Mouse (Mus musculus) forebrain, embryonic 10.5 days (tissue): Measurements from ENCODE around the gene Fignl1. TPM values are rescaled to one million over a fixed set of nuclear protein-coding genes. Genes with fewer than 3 reads are reported as not detected.

Experiments used
- DNase-seq: peaks from one replicate; pipeline ENCODE4 v3.0.0-alpha.2; 2017; ENCODE audit warnings: low spot score; ENCODE audit errors: extremely low spot score
- H3K27ac ChIP-seq: fragments of 300-500 bp; sonication (generic); 2 replicates; pipeline ENCODE4 v1.5.1; 2016; ENCODE audit warnings: mild to moderate bottlenecking
- H3K27me3 ChIP-seq: fragments of 300-500 bp; sonication (generic); 2 replicates; pipeline ENCODE4 v1.6.1; 2016; ENCODE audit warnings: mild to moderate bottlenecking; ENCODE audit not compliant: poor library complexity, severe bottlenecking
- H3K36me3 ChIP-seq: fragments of 300-500 bp; sonication (generic); replicated peaks from 2 replicates; pipeline ENCODE4 v1.6.1; 2016; ENCODE audit warnings: mild to moderate bottlenecking, moderate library complexity
- H3K4me1 ChIP-seq: fragments of 300-500 bp; sonication (generic); 2 replicates; pipeline ENCODE4 v1.6.1; 2016
- H3K4me3 ChIP-seq: fragments of 300-500 bp; sonication (generic); 2 replicates; pipeline ENCODE4 v1.5.1; 2016; ENCODE audit warnings: mild to moderate bottlenecking, moderate library complexity
- H3K9me3 ChIP-seq: fragments of 300-500 bp; sonication (generic); 2 replicates; pipeline ENCODE4 v1.6.1; 2016; ENCODE audit warnings: mild to moderate bottlenecking, moderate library complexity
- WGBS: fragments of 180-500 bp; shearing (Covaris S2); methylation state at CpG from one replicate; pipeline ENCODE4 v1.1.7; 2016; 5-methylcytosine and 5-hydroxymethylcytosine counted together
- polyA plus RNA-seq: library from polyadenylated mRNA; unstranded; fragments of >200 nt; fragmentation: Nextera tagmentation; extraction: Ambion mirVana; gene quantifications from 2 replicates; pipeline ENCODE4 v1.2.1, GENCODE M21; 2016

Gene Fignl1
- polyA plus RNA-seq, result 101 and 114 TPM in 2 replicates

GRCm38 (mm10) chr11:11808820-11809403 is at the start of gene Fignl1:
Gene Fignl1 (minus strand): TSS chr11:11808962.
- Histone ChIP-seq H3K4me1 (peaks cover 52% of the 10 kb centered on the region), H3K4me3 (peak within 1 kb of the TSS; percentile 74), H3K9me3 (no peaks in the 10 kb centered on the region), H3K27me3 (no peaks in the 10 kb centered on the region), H3K36me3 (peaks cover 31% of the 10 kb centered on the region), H3K27ac (peak within 1 kb of the TSS; percentile 100)
- WGBS, result under 1% methylated on average over 53 of the region's 53 CpGs
- DNase-seq, result peak; percentile 97

DNA sequence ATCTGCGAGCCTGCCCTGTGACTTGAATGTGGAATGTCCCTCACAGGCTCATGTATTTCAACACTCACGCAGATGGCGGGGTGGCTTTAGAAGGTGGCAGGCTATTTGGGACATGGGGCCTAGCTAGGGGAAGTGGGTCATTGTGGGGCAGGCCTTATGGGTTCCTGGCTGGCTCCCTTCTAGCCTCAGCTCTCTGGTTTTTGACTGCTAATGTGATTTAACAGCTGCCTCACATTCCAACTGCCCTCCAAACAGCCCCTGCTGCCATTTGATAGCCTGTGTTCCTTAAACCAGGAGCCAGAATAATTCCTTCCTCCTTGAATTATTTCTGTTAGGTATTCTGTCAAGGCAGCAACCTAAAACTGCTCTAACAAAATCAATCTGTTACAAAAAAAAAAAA is 48.2 kb upstream of the Fignl1 start:
- Histone ChIP-seq H3K27me3 (0 out of 2 replicates have a peak, but pooled peaks cover under 1% of the 10 kb centered on the region), H3K36me3 (no peaks in the 10 kb centered on the region; the same call in 1 of the 2 replicates), H3K9me3 (peaks cover 7% of the 10 kb centered on the region), H3K27ac (0 out of 2 replicates have a peak overlapping the region, but pooled peaks have one; percentile 31), H3K4me3 (no peak overlapping the region), H3K4me1 (peaks cover 32% of the 10 kb centered on the region)
- no peak for DNase-seq
- 96% methylated on average over 3 of the region's 3 CpGs for WGBS

GRCm38 (mm10) chr11:11855685-11856131 is 46.9 kb upstream of the Fignl1 start:
- H3K36me3 ChIP-seq, result no peaks in the 10 kb centered on the region; the same call in 1 of the 2 replicates
- 43% methylated on average over 11 of the region's 11 CpGs for WGBS
- 0 out of 2 replicates have a peak, but pooled peaks cover 3% of the 10 kb centered on the region for H3K27me3 ChIP-seq
- peaks cover 38% of the 10 kb centered on the region for H3K4me1 ChIP-seq
- H3K4me3 ChIP-seq, result no peak overlapping the region
- no peak for DNase-seq
- peaks cover 7% of the 10 kb centered on the region for H3K9me3 ChIP-seq
- peak overlapping the region; percentile 82 for H3K27ac ChIP-seq

GRCm38 (mm10) chr11:11855061-11855672 is 46.4 kb upstream of the Fignl1 start:
- Histone ChIP-seq H3K36me3 (no peaks in the 10 kb centered on the region; the same call in 1 of the 2 replicates), H3K4me1 (peaks cover 44% of the 10 kb centered on the region), H3K27ac (peak overlapping the region; percentile 82), H3K27me3 (0 out of 2 replicates have a peak, but pooled peaks cover 3% of the 10 kb centered on the region), H3K9me3 (peaks cover 7% of the 10 kb centered on the region), H3K4me3 (no peak overlapping the region)
- 41% methylated on average over 6 of the region's 6 CpGs for WGBS
- no peak for DNase-seq

DNA sequence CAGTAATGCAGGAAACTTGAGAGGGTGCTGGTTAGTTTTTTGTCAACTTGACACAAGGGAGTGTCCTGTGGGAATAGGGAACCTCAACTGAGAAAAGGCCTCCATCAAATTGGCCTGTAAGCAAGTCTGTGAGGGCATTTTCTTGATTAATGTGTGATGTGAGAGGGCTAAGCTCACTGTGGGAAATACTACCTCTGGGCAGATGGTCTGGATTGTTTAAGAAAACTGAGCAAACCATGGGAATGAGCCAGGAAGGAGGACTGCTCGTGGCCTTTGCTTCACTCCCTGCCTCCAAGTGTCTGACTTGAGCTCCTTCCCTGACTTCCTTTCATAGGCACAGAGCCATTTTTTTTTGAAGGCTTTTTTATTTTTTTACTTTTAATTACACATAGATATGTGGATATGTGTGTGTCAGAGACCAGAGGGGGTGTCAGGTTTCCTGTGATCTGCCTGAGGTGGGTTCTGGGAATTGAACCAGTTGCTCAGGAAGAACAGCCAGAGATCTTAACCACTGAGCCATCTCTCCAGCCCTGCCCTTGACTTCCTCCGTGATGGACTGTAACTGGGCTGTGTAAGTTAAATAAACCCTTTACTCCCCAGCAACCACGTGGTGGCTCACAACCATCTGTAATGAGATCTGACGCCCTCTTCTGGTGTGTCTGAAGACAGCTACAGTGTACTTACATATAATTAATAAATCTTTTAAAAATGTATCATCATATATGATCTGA is 45.1 kb upstream of the Fignl1 start:
- H3K4me3 ChIP-seq, result no peak overlapping the region
- DNase-seq, result no peak
- H3K9me3 ChIP-seq, result peaks cover 7% of the 10 kb centered on the region
- 68% methylated on average over 4 of the region's 4 CpGs for WGBS
- H3K4me1 ChIP-seq, result peaks cover 48% of the 10 kb centered on the region
- no peaks in the 10 kb centered on the region; the same call in 1 of the 2 replicates for H3K36me3 ChIP-seq
- peak overlapping the region; percentile 82 for H3K27ac ChIP-seq
- 0 out of 2 replicates have a peak, but pooled peaks cover 3% of the 10 kb centered on the region for H3K27me3 ChIP-seq

- Histone ChIP-seq H3K27ac (no peak overlapping the region), H3K4me1 (peaks cover 48% of the 10 kb centered on the region), H3K4me3 (no peak overlapping the region), H3K27me3 (0 out of 2 replicates have a peak, but pooled peaks cover 3% of the 10 kb centered on the region), H3K9me3 (peaks cover 5% of the 10 kb centered on the region), H3K36me3 (no peaks in the 10 kb centered on the region; the same call in 1 of the 2 replicates)
- DNase-seq, result no peak
- WGBS, result 77% methylated on average over 6 of the region's 6 CpGs
Observed at GRCm38 (mm10) chr11:11851957-11852505, 43.3 kb upstream of the Fignl1 start.

DNA sequence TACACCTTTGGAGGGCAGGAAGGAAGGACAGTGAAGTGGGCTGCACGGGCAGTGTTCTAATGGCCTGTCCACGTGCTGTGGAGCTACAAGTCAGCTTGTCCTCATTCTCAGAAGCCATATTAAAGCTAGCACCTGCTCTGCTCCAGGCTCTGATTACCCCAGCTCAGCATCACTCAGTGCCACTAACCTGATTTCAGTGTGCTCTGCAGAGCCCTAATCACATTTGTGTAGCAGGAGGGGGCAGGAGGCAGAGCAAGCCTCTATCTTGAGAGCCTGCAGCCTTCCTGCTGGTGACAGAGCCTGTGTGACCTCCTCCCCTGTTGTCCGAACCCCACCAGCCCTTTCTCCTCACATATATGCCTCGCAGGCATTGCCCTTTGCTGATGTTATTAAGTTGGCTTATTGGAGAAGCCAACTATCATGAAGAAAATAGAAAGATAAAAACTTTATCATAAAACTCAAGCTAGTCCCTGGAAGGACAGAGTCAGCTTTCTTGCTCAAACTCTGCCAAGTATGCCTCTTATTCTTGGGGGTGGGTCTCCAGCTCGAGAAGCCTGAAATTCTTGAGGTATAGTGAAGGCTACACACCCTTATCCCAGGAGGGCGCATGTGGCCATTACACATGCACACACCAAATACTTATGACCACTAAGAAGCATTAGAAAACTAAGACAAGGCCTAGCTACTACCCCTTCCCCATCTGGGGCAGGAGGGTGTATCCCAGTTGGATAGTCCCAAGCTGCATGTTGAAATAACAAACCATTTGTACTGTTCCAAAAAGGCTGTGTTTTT is 41.9 kb upstream of the Fignl1 start:
- H3K27ac ChIP-seq, result peak overlapping the region; percentile 40
- H3K4me3 ChIP-seq, result no peak overlapping the region
- peaks cover 41% of the 10 kb centered on the region for H3K4me1 ChIP-seq
- WGBS, result 69% methylated on average over 6 of the region's 6 CpGs
- DNase-seq, result no peak
- H3K9me3 ChIP-seq, result no peaks in the 10 kb centered on the region
- H3K36me3 ChIP-seq, result no peaks in the 10 kb centered on the region
- H3K27me3 ChIP-seq, result 0 out of 2 replicates have a peak, but pooled peaks cover 5% of the 10 kb centered on the region

DNA sequence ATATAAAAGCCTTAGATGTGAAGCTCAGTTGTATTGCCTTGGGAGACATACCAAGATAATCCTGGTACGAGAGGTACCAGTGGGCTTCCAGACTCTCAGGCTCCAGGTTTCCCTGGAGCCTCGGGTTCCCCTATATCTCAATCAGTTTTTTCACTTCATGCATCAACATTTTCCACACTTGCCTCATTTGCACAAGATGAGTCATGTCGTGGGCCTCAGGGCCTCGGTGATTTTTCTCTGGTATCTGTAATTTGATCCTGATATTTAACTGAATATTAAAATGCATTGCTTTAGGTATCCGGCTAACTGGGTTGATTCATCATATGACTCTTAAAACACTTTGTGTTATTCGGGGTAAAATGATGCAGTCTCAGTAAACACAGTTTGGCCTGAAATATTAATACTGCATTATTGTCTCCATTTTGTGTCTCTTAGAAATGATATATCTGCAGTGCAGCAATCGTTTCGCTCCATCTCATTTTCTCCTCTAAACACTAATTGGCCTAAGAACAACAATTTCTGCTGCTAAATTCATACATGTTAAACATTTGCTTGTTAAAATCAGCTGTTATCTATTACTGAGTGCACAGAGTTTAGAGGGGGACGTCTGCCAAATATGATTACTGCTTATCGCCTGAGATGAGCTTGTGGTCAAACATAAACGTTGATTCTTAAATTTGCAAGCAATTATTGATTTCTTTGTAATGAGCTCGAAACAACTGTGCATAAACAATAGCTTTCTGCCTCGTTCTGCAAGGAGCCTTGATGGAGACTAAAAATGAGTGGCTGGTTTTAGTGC is 41.0 kb upstream of the Fignl1 start:
- Histone ChIP-seq H3K36me3 (no peaks in the 10 kb centered on the region), H3K27me3 (0 out of 2 replicates have a peak, but pooled peaks cover 14% of the 10 kb centered on the region), H3K27ac (no peak overlapping the region), H3K4me3 (no peak overlapping the region), H3K4me1 (peaks cover 41% of the 10 kb centered on the region), H3K9me3 (no peaks in the 10 kb centered on the region)
- DNase-seq, result no peak
- WGBS, result 85% methylated on average over 13 of the region's 13 CpGs

GRCm38 (mm10) chr11:11848467-11848866 is 39.7 kb upstream of the Fignl1 start:
- Histone ChIP-seq H3K4me3 (no peak overlapping the region), H3K27me3 (peaks cover 25% of the 10 kb centered on the region; the same call in 1 of the 2 replicates), H3K27ac (no peak overlapping the region), H3K36me3 (no peaks in the 10 kb centered on the region), H3K4me1 (peaks cover 41% of the 10 kb centered on the region), H3K9me3 (no peaks in the 10 kb centered on the region)
- no peak for DNase-seq
- WGBS, result 90% methylated on average over 4 of the region's 4 CpGs

GRCm38 (mm10) chr11:11845044-11845443 is 36.3 kb upstream of the Fignl1 start:
- peaks cover 31% of the 10 kb centered on the region for H3K4me1 ChIP-seq
- no peak for DNase-seq
- no peaks in the 10 kb centered on the region for H3K9me3 ChIP-seq
- peak overlapping the region; percentile 66 for H3K27ac ChIP-seq
- H3K27me3 ChIP-seq, result peaks cover 36% of the 10 kb centered on the region
- 69% methylated on average over 8 of the region's 8 CpGs for WGBS
- no peaks in the 10 kb centered on the region for H3K36me3 ChIP-seq
- H3K4me3 ChIP-seq, result no peak overlapping the region

GRCm38 (mm10) chr11:11844367-11844971 is 35.7 kb upstream of the Fignl1 start:
- WGBS, result 48% methylated on average over 13 of the region's 13 CpGs
- Histone ChIP-seq H3K9me3 (no peaks in the 10 kb centered on the region), H3K4me3 (no peak overlapping the region), H3K4me1 (peaks cover 34% of the 10 kb centered on the region), H3K36me3 (no peaks in the 10 kb centered on the region), H3K27ac (peak overlapping the region; percentile 66), H3K27me3 (peaks cover 42% of the 10 kb centered on the region)
- no peak for DNase-seq
